Mouse (Mus musculus) limb, embryonic 10.5 days (tissue): ENCODE measurements at regions not wholly inside any gene's neighbourhood (a gene's known extent, or its start where the extent isn't known, plus 50 kb on each side); places are given as distances from the start of the nearest gene placed in this dataset.

Source experiments
- DNase-seq: peaks from one replicate; pipeline ENCODE4 v3.0.0-alpha.2; 2017; ENCODE audit warnings: low spot score
- H3K27ac ChIP-seq: fragments of 300-500 bp; sonication (generic); 2 replicates; pipeline ENCODE4 v1.5.1; 2016; ENCODE audit warnings: mild to moderate bottlenecking
- H3K27me3 ChIP-seq: fragments of 300-500 bp; sonication (generic); 2 replicates; pipeline ENCODE4 v1.6.1; 2016; ENCODE audit warnings: low read depth, mild to moderate bottlenecking; ENCODE audit not compliant: poor library complexity, severe bottlenecking
- H3K36me3 ChIP-seq: fragments of 300-500 bp; sonication (generic); 2 replicates; pipeline ENCODE4 v1.6.1; 2016; ENCODE audit warnings: mild to moderate bottlenecking, moderate library complexity
- H3K4me1 ChIP-seq: fragments of 300-500 bp; sonication (generic); 2 replicates; pipeline ENCODE4 v1.6.1; 2016
- H3K4me3 ChIP-seq: fragments of 300-500 bp; sonication (generic); 2 replicates; pipeline ENCODE4 v1.5.1; 2016; ENCODE audit warnings: mild to moderate bottlenecking, moderate library complexity
- H3K9me3 ChIP-seq: fragments of 300-500 bp; sonication (generic); replicated peaks from 2 replicates; pipeline ENCODE4 v1.6.1; 2016; ENCODE audit warnings: mild to moderate bottlenecking
- WGBS: fragments of 180-500 bp; shearing (Covaris S2); methylation state at CpG from one replicate; pipeline ENCODE4 v1.1.7; 2016; 5-methylcytosine and 5-hydroxymethylcytosine counted together

DNA sequence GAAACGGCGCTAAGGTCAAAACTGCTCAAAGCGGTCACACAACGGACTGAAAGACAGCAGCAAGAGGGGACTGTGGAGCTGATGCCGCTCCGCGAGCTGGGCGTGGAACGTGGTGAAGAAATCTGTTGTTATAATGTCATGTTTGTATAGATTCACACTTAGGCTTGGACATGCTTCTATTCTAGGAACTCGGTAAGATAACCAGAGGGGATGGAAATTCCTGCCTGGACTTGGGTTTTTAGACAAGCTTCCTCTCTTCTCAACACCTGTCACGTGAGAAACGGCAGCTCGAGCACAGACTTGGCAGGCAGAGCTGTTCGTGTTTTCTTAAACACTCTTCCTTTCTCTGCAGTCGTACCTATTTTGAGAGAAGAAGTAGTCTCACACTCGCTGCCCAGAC is 307.5 kb downstream of the Ndfip2 start:
- H3K4me3 ChIP-seq, result no peak overlapping the region
- no peak for DNase-seq
- H3K27ac ChIP-seq, result no peak overlapping the region
- peaks cover 6% of the 10 kb centered on the region; the same call in 1 of the 2 replicates for H3K4me1 ChIP-seq
- no peaks in the 10 kb centered on the region for H3K9me3 ChIP-seq
- WGBS, result 83% methylated on average over 16 of the region's 16 CpGs
- no peaks in the 10 kb centered on the region for H3K27me3 ChIP-seq
- H3K36me3 ChIP-seq, result no peaks in the 10 kb centered on the region

DNA sequence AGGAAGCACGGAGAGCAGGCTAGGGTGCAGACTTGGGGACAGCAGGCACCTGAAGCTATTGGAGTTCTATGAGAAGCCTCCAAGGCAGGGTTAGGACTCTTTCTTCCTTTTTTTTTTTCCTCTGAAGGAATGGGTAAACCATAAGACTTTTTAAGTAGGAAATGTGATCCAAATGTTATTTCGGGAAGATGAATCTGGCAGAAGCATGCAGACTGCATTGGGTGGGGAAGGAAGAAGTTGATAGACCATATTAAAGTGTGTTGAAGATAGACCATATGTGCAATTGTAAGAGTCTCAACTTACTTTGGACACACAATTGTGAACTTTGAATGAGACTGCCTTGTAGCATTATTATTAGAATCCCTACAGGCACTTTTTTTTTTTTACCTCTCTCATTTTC is 304.5 kb downstream of the Ndfip2 start:
- Histone ChIP-seq H3K27me3 (no peaks in the 10 kb centered on the region), H3K36me3 (no peaks in the 10 kb centered on the region)

GRCm38 (mm10) chr14:105556813-105557212 is 298.4 kb downstream of the Ndfip2 start:
- no peak for DNase-seq
- Histone ChIP-seq H3K36me3 (no peaks in the 10 kb centered on the region), H3K27me3 (no peaks in the 10 kb centered on the region), H3K27ac (no peak overlapping the region), H3K4me3 (no peak overlapping the region), H3K4me1 (0 out of 2 replicates have a peak, but pooled peaks cover 2% of the 10 kb centered on the region), H3K9me3 (no peaks in the 10 kb centered on the region)
- 81% methylated on average over 3 of the region's 3 CpGs for WGBS

More for the DNA sequence above, 304.5 kb downstream of the Ndfip2 start:
- no peak overlapping the region for H3K4me3 ChIP-seq
- H3K9me3 ChIP-seq, result no peaks in the 10 kb centered on the region
- 0 out of 2 replicates have a peak, but pooled peaks cover 2% of the 10 kb centered on the region for H3K4me1 ChIP-seq
- H3K27ac ChIP-seq, result no peak overlapping the region
- no peak for DNase-seq
- WGBS, result 97% methylated on average over 2 of the region's 2 CpGs

- Histone ChIP-seq H3K27ac (no peak overlapping the region), H3K4me1 (peaks cover 9% of the 10 kb centered on the region), H3K27me3 (peaks cover 13% of the 10 kb centered on the region; the same call in 1 of the 2 replicates), H3K4me3 (no peak overlapping the region), H3K36me3 (no peaks in the 10 kb centered on the region), H3K9me3 (no peaks in the 10 kb centered on the region)
- no peak for DNase-seq
- 96% methylated on average over 3 of the region's 3 CpGs for WGBS
These were observed 285.7 kb downstream of the Ndfip2 start for GRCm38 (mm10) chr14:105544066-105544465.

DNA sequence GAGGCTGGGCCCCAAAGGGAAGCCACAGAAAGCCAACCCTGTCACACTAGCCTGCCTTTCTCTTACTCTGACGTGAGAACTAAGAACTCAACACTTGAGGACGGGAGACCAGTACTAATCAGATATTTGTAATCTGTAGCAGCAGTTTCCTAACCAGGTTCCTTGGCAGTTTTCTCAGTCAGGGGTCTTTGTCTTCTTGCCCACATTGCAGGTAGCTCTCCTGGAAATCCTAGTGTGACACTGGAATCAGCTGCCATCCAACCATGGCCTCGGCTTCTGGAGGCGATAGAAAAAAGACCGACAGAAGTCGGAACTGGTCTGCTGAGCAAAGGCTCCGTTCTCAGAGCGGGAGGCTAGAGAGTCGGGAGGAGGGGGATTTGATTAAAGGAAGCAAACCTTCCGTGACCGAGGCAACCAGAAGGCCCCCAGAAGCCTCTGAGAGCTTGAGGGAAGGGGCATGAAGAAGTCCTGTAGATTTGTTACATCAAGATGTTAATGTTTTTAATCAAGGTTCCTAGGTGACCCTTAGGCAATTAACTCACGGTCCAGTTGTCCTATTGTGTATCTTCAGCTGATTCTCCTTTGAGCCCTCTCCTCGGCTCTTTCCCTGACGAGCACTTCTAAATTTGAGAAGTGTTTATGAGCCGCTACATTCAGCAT is 284.2 kb downstream of the Ndfip2 start:
- Histone ChIP-seq H3K27me3 (peaks cover 13% of the 10 kb centered on the region; the same call in 1 of the 2 replicates), H3K27ac (peak overlapping the region; percentile 19; the same call in 1 of the 2 replicates), H3K9me3 (no peaks in the 10 kb centered on the region), H3K36me3 (no peaks in the 10 kb centered on the region), H3K4me1 (peaks cover 9% of the 10 kb centered on the region), H3K4me3 (peak overlapping the region; percentile 27)
- WGBS, result 28% methylated on average over 15 of the region's 15 CpGs
- DNase-seq, result peak; percentile 38

DNA sequence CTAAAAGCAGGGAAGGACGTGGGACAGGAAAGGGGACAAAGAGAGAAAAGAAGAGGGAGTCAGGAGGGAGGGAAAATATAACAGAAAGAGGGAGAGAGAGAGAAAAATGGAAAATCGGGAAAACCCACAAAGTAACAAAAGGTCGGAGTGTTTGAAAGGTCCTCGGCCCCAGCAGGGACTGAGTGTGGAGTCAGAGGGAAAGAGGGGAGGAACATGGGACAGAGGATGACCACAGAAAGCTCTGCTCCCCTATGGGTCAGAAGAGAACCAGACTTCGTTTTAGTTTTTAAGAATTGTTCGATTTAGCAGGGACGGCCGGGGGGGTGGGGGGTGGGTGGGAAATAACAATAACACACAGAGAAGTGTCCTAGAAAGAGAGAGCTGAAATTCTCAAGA is 283.7 kb downstream of the Ndfip2 start:
- Histone ChIP-seq H3K36me3 (no peaks in the 10 kb centered on the region), H3K4me3 (no peak overlapping the region), H3K27ac (0 out of 2 replicates have a peak overlapping the region, but pooled peaks have one; percentile 19), H3K9me3 (no peaks in the 10 kb centered on the region), H3K27me3 (peaks cover 13% of the 10 kb centered on the region; the same call in 1 of the 2 replicates), H3K4me1 (peaks cover 9% of the 10 kb centered on the region)
- 80% methylated on average over 8 of the region's 8 CpGs for WGBS
- DNase-seq, result no peak

DNA sequence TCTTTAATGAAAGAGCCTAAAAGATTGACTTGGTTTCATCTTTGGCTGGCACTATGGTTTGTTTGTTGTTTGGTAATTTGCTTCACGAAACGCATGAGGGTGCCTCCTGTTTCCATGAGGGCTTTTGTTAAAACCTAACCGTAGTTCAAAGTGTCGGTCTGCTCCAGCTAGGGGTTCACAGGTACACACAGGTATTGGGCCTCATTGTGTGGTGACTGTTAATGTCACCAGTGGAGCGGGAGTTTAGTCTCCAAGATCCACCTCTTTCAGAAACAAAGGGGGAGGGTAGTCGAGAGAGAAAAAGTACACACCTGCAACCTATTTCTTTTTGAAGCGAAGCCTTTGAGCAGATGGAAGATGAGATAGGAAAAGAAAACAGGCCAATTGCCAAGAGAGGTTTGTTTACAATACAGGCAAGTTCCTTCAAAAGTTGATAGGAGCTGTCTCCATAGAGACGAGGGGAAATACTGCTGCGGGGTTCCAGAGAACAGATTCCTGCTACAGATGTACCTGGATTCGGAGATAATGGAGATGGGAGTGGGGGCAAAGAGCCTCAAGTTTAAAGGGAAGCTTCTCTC is 273.9 kb downstream of the Ndfip2 start:
- Histone ChIP-seq H3K27me3 (no peaks in the 10 kb centered on the region), H3K4me3 (no peak overlapping the region), H3K36me3 (no peaks in the 10 kb centered on the region), H3K4me1 (peaks cover 6% of the 10 kb centered on the region), H3K27ac (no peak overlapping the region), H3K9me3 (no peaks in the 10 kb centered on the region)
- DNase-seq, result no peak
- 70% methylated on average over 10 of the region's 10 CpGs for WGBS

GRCm38 (mm10) chr14:105528107-105528506 is 269.7 kb downstream of the Ndfip2 start:
- Histone ChIP-seq H3K27me3 (no peaks in the 10 kb centered on the region), H3K9me3 (no peaks in the 10 kb centered on the region), H3K4me1 (peaks cover 6% of the 10 kb centered on the region), H3K4me3 (no peak overlapping the region), H3K27ac (no peak overlapping the region), H3K36me3 (no peaks in the 10 kb centered on the region)
- WGBS, result 77% methylated on average over 6 of the region's 6 CpGs
- DNase-seq, result no peak

DNA sequence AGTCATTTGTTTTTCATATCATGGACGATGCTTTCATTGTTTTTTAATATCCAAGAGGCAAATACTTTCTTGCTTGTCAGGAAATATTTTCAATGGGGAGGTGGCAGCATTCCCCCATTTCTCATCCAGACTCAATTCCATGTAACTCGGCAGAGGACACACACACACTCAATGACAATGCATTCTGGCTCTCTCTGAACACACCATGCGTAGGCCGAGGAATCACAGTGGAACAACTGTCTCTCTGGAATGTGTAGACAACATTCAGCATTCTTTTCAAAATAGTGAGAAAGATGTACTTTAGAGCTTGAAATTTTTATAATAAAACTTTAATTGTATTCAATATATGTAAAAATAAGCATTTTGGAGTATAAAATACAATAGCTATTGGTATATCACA is 265.5 kb downstream of the Ndfip2 start:
- Histone ChIP-seq H3K27ac (no peak overlapping the region), H3K27me3 (0 out of 2 replicates have a peak, but pooled peaks cover 4% of the 10 kb centered on the region), H3K4me1 (peaks cover 6% of the 10 kb centered on the region), H3K36me3 (no peaks in the 10 kb centered on the region), H3K9me3 (no peaks in the 10 kb centered on the region), H3K4me3 (no peak overlapping the region)
- no peak for DNase-seq
- WGBS, result 93% methylated on average over 4 of the region's 4 CpGs

- 52% methylated on average over 1 of the region's 1 CpGs for WGBS
- H3K9me3 ChIP-seq, result no peaks in the 10 kb centered on the region
- no peak overlapping the region for H3K27ac ChIP-seq
- H3K36me3 ChIP-seq, result no peaks in the 10 kb centered on the region
- H3K4me3 ChIP-seq, result no peak overlapping the region
- H3K4me1 ChIP-seq, result no peaks in the 10 kb centered on the region
- H3K27me3 ChIP-seq, result 0 out of 2 replicates have a peak, but pooled peaks cover 4% of the 10 kb centered on the region
- no peak for DNase-seq
These were observed 263.9 kb downstream of the Ndfip2 start for GRCm38 (mm10) chr14:105522279-105522678.

- H3K9me3 ChIP-seq, result no peaks in the 10 kb centered on the region
These were observed 260.3 kb downstream of the Ndfip2 start for GRCm38 (mm10) chr14:105518706-105519105.

GRCm38 (mm10) chr14:105514413-105514812 is 256.0 kb downstream of the Ndfip2 start:
- Histone ChIP-seq H3K27me3 (0 out of 2 replicates have a peak, but pooled peaks cover under 1% of the 10 kb centered on the region), H3K36me3 (no peaks in the 10 kb centered on the region), H3K4me3 (no peak overlapping the region), H3K4me1 (no peaks in the 10 kb centered on the region), H3K27ac (no peak overlapping the region), H3K9me3 (no peaks in the 10 kb centered on the region)
- 82% methylated on average over 9 of the region's 9 CpGs for WGBS
- no peak for DNase-seq

More at GRCm38 (mm10) chr14:105518706-105519105, 260.3 kb downstream of the Ndfip2 start:
- Histone ChIP-seq H3K4me3 (no peak overlapping the region), H3K27me3 (0 out of 2 replicates have a peak, but pooled peaks cover 4% of the 10 kb centered on the region), H3K27ac (no peak overlapping the region), H3K4me1 (no peaks in the 10 kb centered on the region), H3K36me3 (no peaks in the 10 kb centered on the region)
- WGBS, result 67% methylated on average over 7 of the region's 7 CpGs
- no peak for DNase-seq

- Histone ChIP-seq H3K4me3 (no peak overlapping the region), H3K9me3 (no peaks in the 10 kb centered on the region), H3K27me3 (no peaks in the 10 kb centered on the region), H3K4me1 (no peaks in the 10 kb centered on the region), H3K36me3 (no peaks in the 10 kb centered on the region), H3K27ac (no peak overlapping the region)
- no peak for DNase-seq
- 90% methylated on average over 12 of the region's 12 CpGs for WGBS
These were observed 254.7 kb downstream of the Ndfip2 start for GRCm38 (mm10) chr14:105512914-105513677.
